Mouse (Mus musculus): Measurements from ENCODE around the gene Faf1. TPM values are rescaled to one million over a fixed set of nuclear protein-coding genes. Genes with fewer than 3 reads are reported as not detected.

Gene Faf1
- total RNA-seq, 2 experiments from 2014 or later = 22.2 to 25.0 TPM

- no peak for DNase-seq (ENCODE audit: low spot score in 2 of 2)
Measured at GRCm38 (mm10) chr4:109978068-109978857, 301.9 kb downstream of the Faf1 start.

- no peak for DNase-seq (ENCODE audit: low spot score in 2 of 2)
Measured at GRCm38 (mm10) chr4:109978858-109979340, 302.5 kb downstream of the Faf1 start.

- no peak for DNase-seq (ENCODE audit: low spot score in 2 of 2)
Measured at GRCm38 (mm10) chr4:109979461-109980320, 303.3 kb downstream of the Faf1 start.

GRCm38 (mm10) chr4:109980321-109981082, 304.1 kb downstream of the Faf1 start:
- no peak for DNase-seq (ENCODE audit: low spot score in 2 of 2)

GRCm38 (mm10) chr4:109981083-109981870, 304.9 kb downstream of the Faf1 start:
- DNase-seq (ENCODE audit: low spot score in 2 of 2) = no peak

GRCm38 (mm10) chr4:109981871-109982680, 305.7 kb downstream of the Faf1 start:
- no peak for DNase-seq (ENCODE audit: low spot score in 2 of 2)

GRCm38 (mm10) chr4:109982681-109983265, 306.4 kb downstream of the Faf1 start:
- DNase-seq (ENCODE audit: low spot score in 2 of 2) = no peak

GRCm38 (mm10) chr4:109983281-109984001, 307.1 kb downstream of the Faf1 start:
- DNase-seq (ENCODE audit: low spot score in 2 of 2) = no peak

- no peak for DNase-seq (ENCODE audit: low spot score in 2 of 2)
Measured at GRCm38 (mm10) chr4:109984011-109984411, 307.6 kb downstream of the Faf1 start.

GRCm38 (mm10) chr4:109984496-109985423, 308.4 kb downstream of the Faf1 start:
- DNase-seq (ENCODE audit: low spot score in 2 of 2) = no peak

- DNase-seq (ENCODE audit: low spot score in 2 of 2) = peak in 1 of 2 experiments; percentile 2
Measured at GRCm38 (mm10) chr4:109985424-109986172, 309.2 kb downstream of the Faf1 start.

GRCm38 (mm10) chr4:109986301-109986700, 309.9 kb downstream of the Faf1 start:
- no peak for DNase-seq (ENCODE audit: low spot score in 2 of 2)

- DNase-seq (ENCODE audit: low spot score in 2 of 2) = no peak
Measured at GRCm38 (mm10) chr4:109986748-109987355, 310.5 kb downstream of the Faf1 start.

GRCm38 (mm10) chr4:109987560-109988362, 311.4 kb downstream of the Faf1 start:
- DNase-seq (ENCODE audit: low spot score in 2 of 2) = no peak

GRCm38 (mm10) chr4:109988411-109988810, 312.0 kb downstream of the Faf1 start:
- DNase-seq (ENCODE audit: low spot score in 2 of 2) = no peak
